Mouse (Mus musculus) v-Abl transformed pro-B cells (cell line): Measurements from ENCODE around the gene Cpvl.

Experiments used
- in situ Hi-C, 2 experiments: fragments of 400-800 bp; cut with MboI; formaldehyde crosslinking; loops; one replicate each; pipeline ENCODE4 v1.15.1; 2025; ENCODE audit not compliant: unreplicated experiment in 2 of 2

The Cpvl gene

GRCm38 (mm10) chr6:53897872-53898464 is 80.5 kb downstream of the Cpvl start:
- in situ Hi-C loops: no loop called here

- in situ Hi-C loops: no loop called here
Measured at GRCm38 (mm10) chr6:53897126-53897525, 81.3 kb downstream of the Cpvl start.

GRCm38 (mm10) chr6:53893731-53894130 is 84.7 kb downstream of the Cpvl start:
- in situ Hi-C loops: no loop called here

- in situ Hi-C loops: no loop called here
Measured at GRCm38 (mm10) chr6:53891109-53891508, 87.4 kb downstream of the Cpvl start.

- in situ Hi-C loops: no loop called here
Measured at GRCm38 (mm10) chr6:53884931-53885330, 93.5 kb downstream of the Cpvl start.

GRCm38 (mm10) chr6:53884496-53884895 is 94.0 kb downstream of the Cpvl start:
- in situ Hi-C loops: no loop called here

GRCm38 (mm10) chr6:53883405-53883804 is 95.1 kb downstream of the Cpvl start:
- in situ Hi-C loops: no loop called here

- in situ Hi-C loops: no loop called here
Measured at GRCm38 (mm10) chr6:53881623-53882022, 96.8 kb downstream of the Cpvl start.

GRCm38 (mm10) chr6:53881235-53881606 is 97.2 kb downstream of the Cpvl start:
- in situ Hi-C loops: no loop called here

GRCm38 (mm10) chr6:53880530-53881234 is 97.8 kb downstream of the Cpvl start:
- in situ Hi-C loops: no loop called here

- in situ Hi-C loops: no loop called here
Measured at GRCm38 (mm10) chr6:53879567-53879966, 98.9 kb downstream of the Cpvl start.

GRCm38 (mm10) chr6:53874881-53875429 is 103.5 kb downstream of the Cpvl start:
- in situ Hi-C loops: no loop called here

- in situ Hi-C loops: no loop called here
Measured at GRCm38 (mm10) chr6:53871903-53872302, 106.6 kb downstream of the Cpvl start.

- in situ Hi-C loops: no loop called here
Measured at GRCm38 (mm10) chr6:53863011-53863410, 115.5 kb downstream of the Cpvl start.

GRCm38 (mm10) chr6:53859106-53859505 is 119.4 kb downstream of the Cpvl start:
- in situ Hi-C loops: no loop called here

- in situ Hi-C loops: no loop called here
Measured at GRCm38 (mm10) chr6:53857822-53858221, 120.6 kb downstream of the Cpvl start.

GRCm38 (mm10) chr6:53856775-53857174 is 121.7 kb downstream of the Cpvl start:
- in situ Hi-C loops: no loop called here

GRCm38 (mm10) chr6:53854971-53855856 is 123.3 kb downstream of the Cpvl start:
- in situ Hi-C loops: no loop called here

- in situ Hi-C loops: no loop called here
Measured at GRCm38 (mm10) chr6:53854226-53854625, 124.2 kb downstream of the Cpvl start.

- in situ Hi-C loops: no loop called here
Measured at GRCm38 (mm10) chr6:53853546-53853945, 124.9 kb downstream of the Cpvl start.

GRCm38 (mm10) chr6:53844626-53845025 is 133.8 kb downstream of the Cpvl start:
- in situ Hi-C loops: no loop called here
